Mouse (Mus musculus) heart, adult 2 months (tissue): ENCODE data around the gene Adcy6.

Experiments
- EP300 ChIP-seq: fragments of 200-500 bp; IDR thresholded peaks from 2 replicates; pipeline ENCODE4 v1.6.1; 2011; ENCODE audit warnings: low read depth, low read length, control low read depth; ENCODE audit not compliant: insufficient read depth
- POLR2A ChIP-seq: fragments of 200-500 bp; IDR thresholded peaks from 2 replicates; pipeline ENCODE4 v1.6.1; 2011; ENCODE audit warnings: mild to moderate bottlenecking, low read depth, low read length, control low read depth; ENCODE audit not compliant: insufficient read depth

- TF ChIP-seq POLR2A, result no peak
- no peak for TF ChIP-seq EP300
Measured at GRCm38 (mm10) chr15:98631493-98631892, 21.6 kb upstream of the Adcy6 start.
